Mouse (Mus musculus) olfactory bulb, adult 2 months (tissue): ENCODE results near the gene Rab8b. TPM values are rescaled to one million over a fixed set of nuclear protein-coding genes. Genes with fewer than 3 reads are reported as not detected.
"Not testable (repeated sequence)": the region's sequence is repeated elsewhere in the genome, so short reads cannot be mapped to it uniquely, and the experiment has no call there.

ENCODE experiments used
- H3K27ac ChIP-seq: fragments of 200-500 bp; 2 replicates; pipeline ENCODE4 v1.5.1; 2012; ENCODE audit warnings: low read depth, low read length; ENCODE audit not compliant: insufficient read depth
- H3K4me1 ChIP-seq: fragments of 200-500 bp; 2 replicates; pipeline ENCODE4 v1.6.1; 2012; ENCODE audit warnings: low read length; ENCODE audit not compliant: control insufficient read depth, insufficient read depth
- H3K4me3 ChIP-seq: fragments of 200-500 bp; 2 replicates; pipeline ENCODE4 v1.5.1; 2012; ENCODE audit warnings: mild to moderate bottlenecking, low read depth, low read length, moderate library complexity; ENCODE audit not compliant: insufficient read depth
- CTCF ChIP-seq: fragments of 200-500 bp; IDR thresholded peaks from 2 replicates; pipeline ENCODE4 v1.5.1; 2012; ENCODE audit warnings: low read depth, mild to moderate bottlenecking, low read length, moderate library complexity; ENCODE audit not compliant: insufficient read depth
- POLR2A ChIP-seq: fragments of 200-500 bp; IDR thresholded peaks from 2 replicates; pipeline ENCODE4 v1.6.1; 2012; ENCODE audit warnings: mild to moderate bottlenecking, low read depth, low read length, moderate library complexity; ENCODE audit not compliant: insufficient read depth
- WGBS: fragments of 180-500 bp; shearing (Covaris S2); methylation state at CpG from one replicate; pipeline ENCODE4 v1.1.7; 2018; 5-methylcytosine and 5-hydroxymethylcytosine counted together
- polyA plus RNA-seq: library from polyadenylated mRNA; stranded (reverse); fragments of >200 nt; gene quantifications from 2 replicates; pipeline ENCODE4 v1.2.4, GENCODE M21; 2012; ENCODE audit warnings: low replicate concordance; ENCODE audit not compliant: missing spikeins, insufficient read depth, insufficient read length

Gene Rab8b
- polyA plus RNA-seq, 1 experiment, result not detected

GRCm38 (mm10) chr9:66919981-66920380 lies 494 bp upstream of the Rab8b start:
- no peak overlapping the region for H3K27ac ChIP-seq

GRCm38 (mm10) chr9:66918672-66919330 lies 686 bp downstream of the Rab8b start:
- peak overlapping the region; percentile 89 for H3K4me3 ChIP-seq
- peak overlapping the region; percentile 35; the same call in 1 of the 2 replicates for H3K27ac ChIP-seq
- WGBS, result 1% methylated on average over 27 of the region's 27 CpGs
- H3K4me1 ChIP-seq, result no peaks in the 10 kb centered on the region
- TF ChIP-seq POLR2A, result no peak
- no peak for TF ChIP-seq CTCF

More at GRCm38 (mm10) chr9:66919981-66920380, 494 bp upstream of the Rab8b start:
- H3K4me3 ChIP-seq, result peak overlapping the region; percentile 89
- TF ChIP-seq CTCF (no peak), POLR2A (no peak)
- whole genome bisulfite sequencing, result under 1% methylated on average over 14 of the region's 14 CpGs
- peaks cover 2% of the 10 kb centered on the region; the same call in 1 of the 2 replicates for H3K4me1 ChIP-seq

GRCm38 (mm10) chr9:66917892-66918255 lies 1.6 kb downstream of the Rab8b start:
- 70% methylated on average over 1 of the region's 1 CpGs for WGBS
- H3K4me3 ChIP-seq, result no peak overlapping the region
- no peak for TF ChIP-seq POLR2A
- TF ChIP-seq CTCF, result no peak
- H3K27ac ChIP-seq, result no peak overlapping the region
- no peaks in the 10 kb centered on the region for H3K4me1 ChIP-seq

GRCm38 (mm10) chr9:66917216-66917891 lies 2.1 kb downstream of the Rab8b start:
- no peaks in the 10 kb centered on the region for H3K4me1 ChIP-seq
- H3K4me3 ChIP-seq, result no peak overlapping the region
- 91% methylated on average over 8 of the region's 8 CpGs for WGBS
- H3K27ac ChIP-seq, result no peak overlapping the region
- no peak for TF ChIP-seq POLR2A
- no peak for TF ChIP-seq CTCF

GRCm38 (mm10) chr9:66915869-66916785 lies 3.4 kb downstream of the Rab8b start:
- Histone ChIP-seq H3K4me3 (no peak overlapping the region), H3K4me1 (no peaks in the 10 kb centered on the region), H3K27ac (no peak overlapping the region)
- 81% methylated on average over 9 of the region's 9 CpGs for WGBS
- no peak for TF ChIP-seq CTCF
- TF ChIP-seq POLR2A, result no peak

- no peak for TF ChIP-seq CTCF
- no peak for TF ChIP-seq POLR2A
- no peak overlapping the region for H3K4me3 ChIP-seq
- H3K27ac ChIP-seq, result no peak overlapping the region
- 93% methylated on average over 5 of the region's 5 CpGs for WGBS
- no peaks in the 10 kb centered on the region for H3K4me1 ChIP-seq
Observed at GRCm38 (mm10) chr9:66915401-66915800, 4.1 kb downstream of the Rab8b start.

- no peaks in the 10 kb centered on the region for H3K4me1 ChIP-seq
- 76% methylated on average over 3 of the region's 3 CpGs for WGBS
- TF ChIP-seq POLR2A (no peak), CTCF (no peak)
- no peak overlapping the region for H3K4me3 ChIP-seq
- no peak overlapping the region for H3K27ac ChIP-seq
Observed at GRCm38 (mm10) chr9:66914540-66914939, 4.9 kb downstream of the Rab8b start.

GRCm38 (mm10) chr9:66913254-66913934 lies 6.1 kb downstream of the Rab8b start:
- H3K27ac ChIP-seq, H3K4me3 ChIP-seq, H3K4me1 ChIP-seq: not testable (repeated sequence)
- 93% methylated on average over 5 of the region's 5 CpGs for WGBS
